Mouse (Mus musculus) liver, postnatal 0 days (tissue): ENCODE measurements at regions not wholly inside any gene's neighbourhood (a gene's known extent, or its start where the extent isn't known, plus 50 kb on each side); places are given as distances from the start of the nearest gene placed in this dataset.
A peak's percentile ranks its signal among the peaks of the same experiment; 100 is the strongest.

Experiments
- CTCF ChIP-seq: sonication (generic); IDR thresholded peaks from 2 replicates; pipeline ENCODE4 v1.5.1; 2016; ENCODE audit warnings: antibody characterized with exemption, low read depth
- EP300 ChIP-seq: IDR thresholded peaks from 2 replicates; pipeline ENCODE4 v1.6.1; 2016; ENCODE audit warnings: antibody characterized with exemption, low read depth, mild to moderate bottlenecking

DNA sequence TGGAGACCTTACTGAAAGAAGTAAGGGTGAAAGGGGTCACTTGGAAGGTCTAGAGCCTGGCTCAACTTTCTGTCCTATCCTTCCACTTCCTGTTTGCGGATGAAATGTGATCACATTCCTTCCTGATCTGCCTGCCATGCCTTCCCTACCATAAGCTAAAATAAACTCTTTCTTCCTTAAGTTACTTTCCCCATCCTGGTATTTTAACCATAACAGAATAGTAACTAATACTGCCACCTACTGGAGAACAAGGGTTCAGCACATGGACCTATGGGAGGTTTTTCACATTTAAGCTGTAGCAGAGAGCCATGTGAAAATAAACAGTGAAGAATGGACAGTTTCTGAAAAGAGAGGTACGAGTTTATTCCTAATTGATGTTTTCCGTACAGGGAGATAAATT, 297.5 kb upstream of the Castor2 start:
- TF ChIP-seq CTCF, result peak; percentile 56
- no peak for TF ChIP-seq EP300
